Mouse (Mus musculus): ENCODE measurements around the gene Vmn2r10. TPM values are rescaled to one million over a fixed set of nuclear protein-coding genes. Genes with fewer than 3 reads are reported as not detected.
"Not testable (repeated sequence)": the region's sequence is repeated elsewhere in the genome, so short reads cannot be mapped to it uniquely, and the experiment has no call there.

Gene Vmn2r10
- not detected for total RNA-seq (2021)
- long read RNA-seq, experiment 1, result 0 reads
- long read RNA-seq, experiment 2, result 0 reads

- not testable (repeated sequence) for DNase-seq (ENCODE audit: low spot score in 2 of 2)
Measured at GRCm38 (mm10) chr5:109006427-109006826, at the start of gene Vmn2r10. TSS of gene Vmn2r10 (minus strand) at chr5:109006527.

- DNase-seq (ENCODE audit: low spot score in 2 of 2), result no peak
Measured at GRCm38 (mm10) chr5:109055286-109055685, 49.0 kb upstream of the Vmn2r10 start.

GRCm38 (mm10) chr5:109032591-109032990 is 26.3 kb upstream of the Vmn2r10 start:
- no peak for DNase-seq (ENCODE audit: low spot score in 2 of 2)

- no peak for DNase-seq (ENCODE audit: low spot score in 2 of 2)
Measured at GRCm38 (mm10) chr5:108988924-108989323, 17.4 kb downstream of the Vmn2r10 start.

Other genes with a start within 250 kb of the Vmn2r10 start
- gene Rnf212, start 231.5 kb downstream of the Vmn2r10 start, total RNA-seq (2021), result not detected
- gene Tmed11, start 211.2 kb downstream of the Vmn2r10 start, total RNA-seq (2021), result not detected
- gene Vmn2r8, start 197.7 kb downstream of the Vmn2r10 start, total RNA-seq (2021), result not detected
- gene Vmn2r9, start 153.9 kb downstream of the Vmn2r10 start, total RNA-seq (2021), result not detected
- not detected for gene Vmn2r11, start 53.0 kb upstream of the Vmn2r10 start, total RNA-seq (2021)
- gene Vmn2r12, start 91.4 kb upstream of the Vmn2r10 start, total RNA-seq (2021), result not detected
- gene Vmn2r13, start 185.7 kb upstream of the Vmn2r10 start, total RNA-seq (2021), result not detected
- gene Vmn2r14, start 218.2 kb upstream of the Vmn2r10 start, total RNA-seq (2021), result not detected

All from gastrocnemius, postnatal 4 days (tissue).